7 mouse cellular contexts compared by ENCODE assay signal in the genomic region with DNA sequence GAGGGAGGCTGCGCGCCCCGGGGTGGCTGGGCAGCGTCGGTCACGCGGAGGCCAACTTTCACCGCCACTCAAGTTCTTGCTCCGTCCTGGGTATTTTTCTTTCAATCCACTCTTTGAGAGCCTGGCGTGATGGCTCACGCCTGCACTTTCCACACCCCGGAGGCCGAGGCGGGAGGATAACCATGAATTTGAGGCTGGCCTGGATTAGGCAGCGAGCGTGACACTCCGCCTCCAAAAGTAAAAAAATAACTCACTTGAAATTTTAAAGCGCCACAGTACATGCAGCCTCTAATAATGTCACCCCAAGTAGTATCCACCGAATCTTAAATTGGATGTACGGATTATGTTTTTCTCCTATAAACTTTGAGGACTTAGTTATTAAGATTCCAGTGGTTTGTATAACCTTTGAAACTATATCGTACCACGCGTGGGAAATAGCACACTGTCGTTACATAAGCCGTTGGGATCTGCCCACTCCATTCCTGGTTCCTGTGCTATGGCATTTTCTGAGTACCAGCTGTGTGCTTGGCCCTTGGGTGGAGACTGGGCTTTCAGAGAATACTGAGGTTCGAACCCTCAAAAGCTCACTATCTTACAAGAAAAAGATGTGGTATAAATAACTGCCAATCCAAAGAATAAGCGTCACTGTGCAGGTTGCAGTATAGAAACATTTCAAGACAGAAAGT. TPM values are rescaled to one million over a fixed set of nuclear protein-coding genes. Genes with fewer than 3 reads are reported as not detected.
DNase-seq lines count a peak whose midpoint lies in the region; ATAC-seq and TF ChIP-seq lines count a peak whose summit lies in the region.

No protein-coding gene starts in this region.

- ATAC-seq in CD4-positive, CD25-positive, alpha-beta regulatory T cell, adult 4 months = peak; percentile 40
- ATAC-seq in liver, embryonic 16.5 days (ENCODE audit: low read depth) = peak; percentile 1
- ATAC-seq in neural tube, embryonic 13.5 days (ENCODE audit: low read depth) = peak; percentile 33; the same call in 1 of the 2 replicates

- peak; percentile 85 for DNase-seq in Muller cell, postnatal 12 days (ENCODE audit: inconsistent ontology term)
- DNase-seq in embryo, embryonic 10 days (ENCODE audit: low spot score) = peak; percentile 20
- peak in 1 of 2 experiments; percentile 73 for DNase-seq in heart, adult 2 months
- DNase-seq in kidney, adult 2 months = peak; percentile 81

- no peaks in the 10 kb centered on the region; the same call in 1 of the 2 replicates for H3K79me2 ChIP-seq in heart, adult 2 months (replicated peaks; ENCODE audit: control insufficient read depth, insufficient read depth, low read length)

- peak overlapping the region; percentile 99 for H3K27ac ChIP-seq in heart, adult 2 months
- peak overlapping the region; percentile 99 for H3K27ac ChIP-seq in kidney, adult 2 months (ENCODE audit: insufficient read depth, low read depth, low read length)
- peak overlapping the region; percentile 99 for H3K27ac ChIP-seq in liver, embryonic 16.5 days (ENCODE audit: low read length)
- peak overlapping the region; percentile 99 for H3K27ac ChIP-seq in neural tube, embryonic 13.5 days (replicated peaks)

- WGBS in heart, adult 2 months = 2% methylated on average over 27 of the region's 27 CpGs
- 4% methylated on average over 24 of the region's 27 CpGs for WGBS in kidney, adult 2 months
- WGBS in liver, embryonic 16.5 days (ENCODE audit: insufficient replicate concordance) = 2% methylated on average over 27 of the region's 27 CpGs
- WGBS in neural tube, embryonic 13.5 days = 7% methylated on average over 27 of the region's 27 CpGs

- H3K4me3 ChIP-seq in heart, adult 2 months = peak overlapping the region; percentile 88
- H3K4me3 ChIP-seq in kidney, adult 2 months (ENCODE audit: insufficient read depth, low read depth, low read length) = peak overlapping the region; percentile 99
- peak overlapping the region; percentile 87 for H3K4me3 ChIP-seq in liver, embryonic 16.5 days (ENCODE audit: low read depth, low read length)
- peak overlapping the region; percentile 73 for H3K4me3 ChIP-seq in neural tube, embryonic 13.5 days

- no peak for TF ChIP-seq CTCF in heart, adult 2 months (IDR thresholded peaks at IDR 0.05)
- TF ChIP-seq CTCF in kidney, adult 2 months (conservative IDR thresholded peaks at IDR 0.05; ENCODE audit: insufficient read depth, insufficient read length, low read depth, low read length) = no peak

- peak overlapping the region; percentile 85 for H3K9ac ChIP-seq in heart, adult 2 months (ENCODE audit: low read depth, low read length)
- peak overlapping the region; percentile 94 for H3K9ac ChIP-seq in liver, embryonic 16.5 days (ENCODE audit: low read depth, low read length)
- peak overlapping the region; percentile 88 for H3K9ac ChIP-seq in neural tube, embryonic 13.5 days

- H3K4me2 ChIP-seq in liver, embryonic 16.5 days (ENCODE audit: low read depth, low read length) = peak overlapping the region; percentile 86
- H3K4me2 ChIP-seq in neural tube, embryonic 13.5 days = peak overlapping the region; percentile 68

- H3K27me3 ChIP-seq in heart, adult 2 months (ENCODE audit: control insufficient read depth, insufficient read depth, low read length) = no peaks in the 10 kb centered on the region
- H3K27me3 ChIP-seq in kidney, adult 2 months (replicated peaks; ENCODE audit: control insufficient read depth, insufficient read depth, low read length) = no peaks in the 10 kb centered on the region
- no peaks in the 10 kb centered on the region for H3K27me3 ChIP-seq in liver, embryonic 16.5 days (ENCODE audit: control insufficient read depth, insufficient read depth, low read depth, low read length)
- no peaks in the 10 kb centered on the region for H3K27me3 ChIP-seq in neural tube, embryonic 13.5 days

- peak; percentile 41; the same call in 1 of the 2 replicates for TF ChIP-seq POLR2A in heart, adult 2 months (IDR thresholded peaks at IDR 0.05; ENCODE audit: insufficient read depth, low read depth, low read length)
- TF ChIP-seq POLR2A in kidney, adult 2 months (IDR thresholded peaks at IDR 0.05; ENCODE audit: low read depth, low read length) = peak; percentile 24

- TF ChIP-seq EP300 in heart, adult 2 months (IDR thresholded peaks at IDR 0.05; ENCODE audit: insufficient read depth, low read depth, low read length) = no peak

- peaks cover 4% of the 10 kb centered on the region for H3K36me3 ChIP-seq in heart, adult 2 months (ENCODE audit: control insufficient read depth, insufficient read depth, low read length)
- no peaks in the 10 kb centered on the region for H3K36me3 ChIP-seq in kidney, adult 2 months (ENCODE audit: control insufficient read depth, insufficient read depth, low read length)
- H3K36me3 ChIP-seq in liver, embryonic 16.5 days (ENCODE audit: control insufficient read depth, insufficient read depth) = no peaks in the 10 kb centered on the region
- H3K36me3 ChIP-seq in neural tube, embryonic 13.5 days = peaks cover 11% of the 10 kb centered on the region

- H3K9me3 ChIP-seq in liver, embryonic 16.5 days (replicated peaks; ENCODE audit: control insufficient read depth, low read length) = no peaks in the 10 kb centered on the region
- no peaks in the 10 kb centered on the region for H3K9me3 ChIP-seq in neural tube, embryonic 13.5 days

- H3K4me1 ChIP-seq in heart, adult 2 months (ENCODE audit: control insufficient read depth, insufficient read depth, low read length) = peaks cover 7% of the 10 kb centered on the region
- peaks cover 9% of the 10 kb centered on the region; the same call in 1 of the 2 replicates for H3K4me1 ChIP-seq in kidney, adult 2 months (ENCODE audit: control insufficient read depth, insufficient read depth, low read length)
- H3K4me1 ChIP-seq in liver, embryonic 16.5 days (ENCODE audit: control insufficient read depth, low read depth, low read length) = peaks cover 13% of the 10 kb centered on the region
- H3K4me1 ChIP-seq in neural tube, embryonic 13.5 days (replicated peaks) = peaks cover 29% of the 10 kb centered on the region

- intact Hi-C loops in heart, adult 2 months (cut with DNase I) = loop anchor here (5.0 to 10.0 kb wide), 3 partner anchors 133 to 1206 kb away; a partner anchor contains a TSS

RNA-seq across cellular contexts. Expression of a gene that starts 4.2 kb away (rescaled TPM):
- 10 to 100 TPM; 53.2 to 55.8 TPM for polyA plus RNA-seq in CD4-positive, CD25-positive, alpha-beta regulatory T cell, adult 4 months (2017; shearing (Covaris generic))
- total RNA-seq in heart, adult 2 months (2021) = 10 to 100 TPM; 27.7 to 28.0 TPM
- 18.5 and 23.8 TPM in 2 replicates for polyA plus RNA-seq in heart, adult 2 months (2012; rRNA removed)
- polyA plus RNA-seq in kidney, adult 2 months (2012; rRNA removed) = 26.6 and 29.6 TPM in 2 replicates
- polyA plus RNA-seq in liver, embryonic 16.5 days (2015; fragmentation: Nextera tagmentation; extraction: Ambion mirVana) = 11.3 and 11.6 TPM in 2 replicates
- polyA plus RNA-seq in neural tube, embryonic 13.5 days (2015; fragmentation: Nextera tagmentation; extraction: Ambion mirVana) = 51.4 and 63.2 TPM in 2 replicates

RNA-seq across cellular contexts. Expression of a gene that starts 17.6 kb away (rescaled TPM):
- 1 to 10 TPM; 6.2 to 9.1 TPM for polyA plus RNA-seq in CD4-positive, CD25-positive, alpha-beta regulatory T cell, adult 4 months (2017; shearing (Covaris generic))
- total RNA-seq in heart, adult 2 months (2021) = 10 to 100 TPM; 15.6 to 18.9 TPM
- 6.9 and 9.3 TPM in 2 replicates for polyA plus RNA-seq in heart, adult 2 months (2012; rRNA removed)
- polyA plus RNA-seq in kidney, adult 2 months (2012; rRNA removed) = 5.8 and 8.3 TPM in 2 replicates
- 3.4 and 4.9 TPM in 2 replicates for polyA plus RNA-seq in liver, embryonic 16.5 days (2015; fragmentation: Nextera tagmentation; extraction: Ambion mirVana)
- 26.9 and 28.4 TPM in 2 replicates for polyA plus RNA-seq in neural tube, embryonic 13.5 days (2015; fragmentation: Nextera tagmentation; extraction: Ambion mirVana)

RNA-seq across cellular contexts. Expression of a gene that starts 49.9 kb away (rescaled TPM):
- under 1 TPM; 0.78 to 0.84 TPM for polyA plus RNA-seq in CD4-positive, CD25-positive, alpha-beta regulatory T cell, adult 4 months (2017; shearing (Covaris generic))
- under 1 TPM; 0.31 to 0.41 TPM for total RNA-seq in heart, adult 2 months (2021)
- 0.27 and 0.50 TPM in 2 replicates for polyA plus RNA-seq in heart, adult 2 months (2012; rRNA removed)
- 0.15 and 0.22 TPM in 2 replicates for polyA plus RNA-seq in kidney, adult 2 months (2012; rRNA removed)
- polyA plus RNA-seq in liver, embryonic 16.5 days (2015; fragmentation: Nextera tagmentation; extraction: Ambion mirVana) = 0.85 and 0.94 TPM in 2 replicates
- polyA plus RNA-seq in neural tube, embryonic 13.5 days (2015; fragmentation: Nextera tagmentation; extraction: Ambion mirVana) = 90.3 and 94.0 TPM in 2 replicates

Comparison
In these comparisons a context has a peak if more than half of its experiments do, and no peak if none do; other contexts are left out.
1. RNA of a gene that starts 49.9 kb away (polyA plus RNA-seq): 90.3 to 94.0 TPM in neural tube, embryonic 13.5 days; 0.85 to 0.94 TPM in liver, embryonic 16.5 days, 0.78 to 0.84 TPM in CD4-positive, CD25-positive, alpha-beta regulatory T cell, adult 4 months, 0.27 to 0.50 TPM in heart, adult 2 months and 0.15 to 0.22 TPM in kidney, adult 2 months; every median in the first group is over 10 times any median in the second.
2. Peak in every context shown above with its lines, with median percentiles within 50 percentile points of each other: ATAC-seq, H3K27ac ChIP-seq, H3K4me3 ChIP-seq and H3K9ac ChIP-seq.